Mouse (Mus musculus): ENCODE results near the gene Pex16.

DNA sequence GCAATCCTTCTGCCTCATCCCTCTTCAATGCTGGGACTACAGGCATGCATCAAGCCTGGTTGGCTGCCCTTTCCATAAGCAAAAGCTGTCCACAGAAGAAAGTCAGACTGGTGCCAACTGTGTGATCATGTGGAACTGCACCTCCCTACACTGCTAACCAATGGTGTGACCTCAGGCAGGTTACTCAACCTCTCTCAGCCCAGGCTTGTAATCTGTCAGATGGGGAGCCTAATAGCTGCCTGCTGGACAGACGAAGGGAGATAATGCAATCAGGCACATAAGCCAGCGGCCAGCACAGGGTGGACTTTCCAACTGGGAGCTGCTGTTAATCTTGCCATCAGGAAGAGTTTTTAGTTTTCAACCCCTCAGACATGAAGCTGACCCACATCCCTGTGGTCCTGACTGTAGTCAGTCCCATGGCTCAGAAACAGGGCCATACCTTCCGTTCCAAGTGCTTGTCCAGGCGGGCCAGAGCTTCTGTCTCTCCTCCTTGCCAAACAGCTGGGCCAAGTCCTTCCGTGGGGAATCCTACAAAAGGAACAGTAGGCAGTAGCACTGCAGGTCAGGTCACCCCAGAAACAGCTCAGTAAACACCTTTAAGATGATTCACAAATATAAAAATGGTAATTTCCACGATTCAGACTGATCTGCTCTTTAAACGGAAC is 47.4 kb downstream of the Pex16 start:
- TF ChIP-seq POLR2A (IDR thresholded peaks at IDR 0.05; ENCODE audit: insufficient read depth, low read depth, low read length) (no peak), CTCF (IDR thresholded peaks at IDR 0.05; ENCODE audit: insufficient read depth, low read depth, low read length) (no peak)
